Mouse (Mus musculus): ENCODE measurements around the gene Pdcl2. TPM values are rescaled to one million over a fixed set of nuclear protein-coding genes. Genes with fewer than 3 reads are reported as not detected.

Gene Pdcl2
- polyA plus RNA-seq, 1 experiment from 2014 or later = not detected

GRCm38 (mm10) chr5:76302009-76302408 lies 28.9 kb downstream of the Pdcl2 start:
- H3K4me1 ChIP-seq = peaks cover 19% of the 10 kb centered on the region
- no peak for ATAC-seq (ENCODE audit: extremely low read depth, insufficient number of reproducible peaks, low FRiP score, low TSS enrichment)
- H3K4me3 ChIP-seq = no peak overlapping the region
- no peak overlapping the region for H3K4me2 ChIP-seq
- H3K27me3 ChIP-seq (replicated peaks) = no peaks in the 10 kb centered on the region
- no peak overlapping the region for H3K9ac ChIP-seq
- no peaks in the 10 kb centered on the region for H3K9me3 ChIP-seq
- H3K27ac ChIP-seq (replicated peaks) = no peak overlapping the region
- H3K36me3 ChIP-seq = no peaks in the 10 kb centered on the region
- 76% methylated on average over 2 of the region's 2 CpGs for WGBS

DNA sequence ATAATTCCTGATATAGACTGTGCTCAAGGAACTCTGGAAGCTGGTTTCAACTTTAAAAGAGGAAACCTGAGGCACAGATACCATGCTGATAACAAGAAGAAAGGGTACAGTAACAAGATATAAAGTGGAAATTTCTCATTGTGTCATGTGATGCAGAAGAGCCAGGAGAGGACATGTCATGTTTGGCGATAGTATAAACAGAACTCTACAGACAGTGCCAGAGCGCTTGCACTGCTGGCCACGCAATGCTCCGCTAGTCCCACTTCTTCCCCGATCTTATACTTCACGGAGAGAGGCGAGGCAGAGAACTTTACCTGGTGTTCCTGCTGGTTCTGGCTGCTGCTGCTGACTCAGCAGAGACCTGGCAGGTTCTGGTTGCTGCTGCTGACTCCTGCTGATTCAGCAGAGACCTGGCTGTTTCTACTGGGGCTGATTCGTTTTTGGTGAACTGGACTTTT lies 41.7 kb downstream of the Pdcl2 start:
- Histone ChIP-seq H3K36me3 (no peaks in the 10 kb centered on the region), H3K27ac (replicated peaks) (no peak overlapping the region), H3K27me3 (replicated peaks) (no peaks in the 10 kb centered on the region), H3K4me1 (peaks cover 8% of the 10 kb centered on the region; the same call in 1 of the 2 replicates), H3K9ac (no peak overlapping the region), H3K4me3 (no peak overlapping the region), H3K9me3 (0 out of 2 replicates have a peak, but pooled peaks cover 2% of the 10 kb centered on the region), H3K4me2 (no peak overlapping the region)
- whole genome bisulfite sequencing = 69% methylated on average over 8 of the region's 8 CpGs
- no peak for ATAC-seq (ENCODE audit: extremely low read depth, insufficient number of reproducible peaks, low FRiP score, low TSS enrichment)

DNA sequence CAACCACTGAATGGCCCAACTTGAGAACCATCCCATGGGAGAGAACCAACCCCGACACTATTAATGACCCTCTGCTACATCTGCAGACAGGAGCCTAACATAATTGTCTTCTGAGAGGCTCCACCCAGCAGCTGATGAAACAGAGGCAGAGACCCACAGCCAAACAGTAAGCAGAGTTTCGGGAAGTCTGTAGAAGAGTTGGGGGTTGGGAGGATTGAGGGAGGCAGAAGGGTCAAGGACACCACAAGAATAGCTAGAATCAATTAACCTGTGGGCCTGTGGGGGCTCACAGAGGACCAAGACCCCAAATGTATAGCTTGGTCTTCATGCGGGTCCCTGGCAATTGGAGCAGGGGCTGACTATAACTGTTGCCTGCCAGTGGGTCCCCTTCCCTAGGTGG lies 42.7 kb downstream of the Pdcl2 start:
- Histone ChIP-seq H3K27me3 (replicated peaks) (no peaks in the 10 kb centered on the region), H3K4me1 (peaks cover 11% of the 10 kb centered on the region), H3K36me3 (no peaks in the 10 kb centered on the region), H3K9me3 (0 out of 2 replicates have a peak, but pooled peaks cover 2% of the 10 kb centered on the region), H3K4me2 (no peak overlapping the region), H3K9ac (no peak overlapping the region), H3K27ac (replicated peaks) (no peak overlapping the region), H3K4me3 (no peak overlapping the region)
- 94% methylated on average over 3 of the region's 3 CpGs for WGBS
- no peak for ATAC-seq (ENCODE audit: extremely low read depth, insufficient number of reproducible peaks, low FRiP score, low TSS enrichment)

GRCm38 (mm10) chr5:76287062-76287461 lies 43.9 kb downstream of the Pdcl2 start:
- H3K36me3 ChIP-seq = no peaks in the 10 kb centered on the region
- H3K4me2 ChIP-seq = no peak overlapping the region
- WGBS = 72% methylated on average over 5 of the region's 5 CpGs
- H3K27ac ChIP-seq (replicated peaks) = no peak overlapping the region
- no peak overlapping the region for H3K4me3 ChIP-seq
- 0 out of 2 replicates have a peak, but pooled peaks cover 2% of the 10 kb centered on the region for H3K9me3 ChIP-seq
- no peaks in the 10 kb centered on the region for H3K27me3 ChIP-seq (replicated peaks)
- no peak overlapping the region for H3K9ac ChIP-seq
- H3K4me1 ChIP-seq = peaks cover 11% of the 10 kb centered on the region
- ATAC-seq (ENCODE audit: extremely low read depth, insufficient number of reproducible peaks, low FRiP score, low TSS enrichment) = no peak

DNA sequence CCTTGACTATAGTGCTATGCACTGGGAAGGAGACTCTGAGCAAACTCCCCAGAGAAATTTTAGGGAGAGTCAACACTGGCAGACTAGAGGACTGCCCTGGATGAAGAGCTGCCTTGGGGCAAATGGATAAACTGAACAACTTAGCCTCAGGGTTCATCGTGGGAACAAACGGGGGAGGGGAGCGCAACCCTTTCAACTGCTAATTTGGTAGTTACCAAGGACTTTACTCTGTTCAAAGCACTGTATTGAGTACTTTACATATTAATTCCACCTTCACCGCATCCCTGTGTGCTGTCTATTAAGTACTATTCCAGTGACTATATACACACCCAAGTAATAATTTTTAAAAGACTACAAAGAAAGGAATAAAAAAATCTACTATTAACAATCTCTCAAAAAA lies 45.3 kb downstream of the Pdcl2 start:
- WGBS = 76% methylated on average over 4 of the region's 4 CpGs
- Histone ChIP-seq H3K4me2 (no peak overlapping the region), H3K9ac (no peak overlapping the region), H3K27me3 (replicated peaks) (no peaks in the 10 kb centered on the region), H3K27ac (replicated peaks) (no peak overlapping the region), H3K4me3 (no peak overlapping the region), H3K36me3 (no peaks in the 10 kb centered on the region), H3K4me1 (peaks cover 11% of the 10 kb centered on the region), H3K9me3 (0 out of 2 replicates have a peak, but pooled peaks cover 2% of the 10 kb centered on the region)
- ATAC-seq (ENCODE audit: extremely low read depth, insufficient number of reproducible peaks, low FRiP score, low TSS enrichment) = no peak

DNA sequence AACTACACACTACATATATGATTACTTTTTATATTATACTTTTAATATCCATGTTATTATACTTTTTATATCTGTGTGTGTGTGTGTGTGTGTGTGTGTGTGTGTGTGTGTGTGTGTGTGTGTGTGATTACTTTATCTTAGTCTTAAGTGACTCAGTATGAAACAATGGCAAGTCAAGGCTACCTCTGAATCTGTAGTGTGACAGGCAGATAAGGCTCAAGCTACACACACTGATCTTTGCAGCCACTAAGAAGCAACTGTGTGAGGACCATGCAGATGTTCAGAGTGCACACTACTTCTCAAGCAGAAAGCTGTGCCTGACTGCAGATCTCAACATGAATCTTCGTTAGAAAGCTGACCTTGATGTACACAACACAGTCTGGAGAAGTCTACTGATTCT lies 47.1 kb downstream of the Pdcl2 start:
- 0 out of 2 replicates have a peak, but pooled peaks cover 2% of the 10 kb centered on the region for H3K9me3 ChIP-seq
- H3K4me1 ChIP-seq = peaks cover 3% of the 10 kb centered on the region; the same call in 1 of the 2 replicates
- no peak overlapping the region for H3K4me2 ChIP-seq
- no peak overlapping the region for H3K27ac ChIP-seq (replicated peaks)
- no peaks in the 10 kb centered on the region for H3K27me3 ChIP-seq (replicated peaks)
- no peak overlapping the region for H3K4me3 ChIP-seq
- no peaks in the 10 kb centered on the region for H3K36me3 ChIP-seq
- no peak for ATAC-seq (ENCODE audit: extremely low read depth, insufficient number of reproducible peaks, low FRiP score, low TSS enrichment)
- 58% methylated on average over 1 of the region's 1 CpGs for WGBS
- no peak overlapping the region for H3K9ac ChIP-seq

GRCm38 (mm10) chr5:76274977-76275376 lies 56.0 kb downstream of the Pdcl2 start:
- 77% methylated on average over 4 of the region's 4 CpGs for WGBS
- Histone ChIP-seq H3K9me3 (no peaks in the 10 kb centered on the region), H3K36me3 (peaks cover 15% of the 10 kb centered on the region), H3K27ac (replicated peaks) (no peak overlapping the region), H3K4me2 (no peak overlapping the region), H3K9ac (no peak overlapping the region), H3K27me3 (replicated peaks) (no peaks in the 10 kb centered on the region), H3K4me3 (no peak overlapping the region), H3K4me1 (no peaks in the 10 kb centered on the region)
- no peak for ATAC-seq (ENCODE audit: extremely low read depth, insufficient number of reproducible peaks, low FRiP score, low TSS enrichment)

Other genes with a start within 250 kb of the Pdcl2 start
- gene Srd5a3, start 190.9 kb downstream of the Pdcl2 start, polyA plus RNA-seq (2015; fragmentation: Nextera tagmentation; extraction: Ambion mirVana) = 25.9 and 27.7 TPM in 2 replicates
- 68.8 and 72.7 TPM in 2 replicates for gene Tmem165, start 147.3 kb downstream of the Pdcl2 start, polyA plus RNA-seq (2015; fragmentation: Nextera tagmentation; extraction: Ambion mirVana)
- gene Clock, start 26.4 kb downstream of the Pdcl2 start, polyA plus RNA-seq (2015; fragmentation: Nextera tagmentation; extraction: Ambion mirVana) = 8.3 and 8.4 TPM in 2 replicates
- gene Nmu, start 32.6 kb upstream of the Pdcl2 start, polyA plus RNA-seq (2015; fragmentation: Nextera tagmentation; extraction: Ambion mirVana) = not detected in 2 replicates
- gene Gm7271, start 152.9 kb upstream of the Pdcl2 start, polyA plus RNA-seq (2015; fragmentation: Nextera tagmentation; extraction: Ambion mirVana) = not detected in 2 replicates
- 21.3 and 22.7 TPM in 2 replicates for gene Exoc1, start 198.2 kb upstream of the Pdcl2 start, polyA plus RNA-seq (2015; fragmentation: Nextera tagmentation; extraction: Ambion mirVana)

Data from heart, embryonic 13.5 days (tissue).